Mouse (Mus musculus) neural tube, embryonic 15.5 days (tissue): ENCODE measurements at regions not wholly inside any gene's neighbourhood (a gene's known extent, or its start where the extent isn't known, plus 50 kb on each side); places are given as distances from the start of the nearest gene placed in this dataset.

ENCODE experiments used
- ATAC-seq: fragments of 200-750 bp; cut with Nextera tagmentation; 2 replicates; pipeline ENCODE4 v1.8.0; 2017; ENCODE audit warnings: mild to moderate bottlenecking, moderate TSS enrichment, moderate library complexity; ENCODE audit not compliant: low FRiP score
- H3K27ac ChIP-seq: fragments of 300-500 bp; sonication (generic); replicated peaks from 2 replicates; pipeline ENCODE4 v1.5.1; 2015; ENCODE audit warnings: mild to moderate bottlenecking, inconsistent platforms
- H3K27me3 ChIP-seq: fragments of 300-500 bp; sonication (generic); replicated peaks from 2 replicates; pipeline ENCODE4 v1.6.1; 2015; ENCODE audit warnings: inconsistent platforms
- H3K36me3 ChIP-seq: fragments of 300-500 bp; sonication (generic); 2 replicates; pipeline ENCODE4 v1.6.1; 2015; ENCODE audit warnings: inconsistent platforms
- H3K4me1 ChIP-seq: fragments of 300-500 bp; sonication (generic); 2 replicates; pipeline ENCODE4 v1.6.1; 2015; ENCODE audit warnings: inconsistent platforms
- H3K4me2 ChIP-seq: fragments of 300-500 bp; sonication (generic); 2 replicates; pipeline ENCODE4 v1.6.1; 2015; ENCODE audit warnings: inconsistent platforms, mild to moderate bottlenecking, moderate library complexity
- H3K4me3 ChIP-seq: fragments of 300-500 bp; sonication (generic); replicated peaks from 2 replicates; pipeline ENCODE4 v1.5.1; 2015; ENCODE audit warnings: mild to moderate bottlenecking, inconsistent platforms
- H3K9ac ChIP-seq: fragments of 300-500 bp; sonication (generic); replicated peaks from 2 replicates; pipeline ENCODE4 v1.6.1; 2015; ENCODE audit warnings: mild to moderate bottlenecking, inconsistent platforms
- H3K9me3 ChIP-seq: fragments of 300-500 bp; sonication (generic); replicated peaks from 2 replicates; pipeline ENCODE4 v1.6.1; 2016; ENCODE audit warnings: inconsistent platforms
- WGBS: fragments of 180-500 bp; shearing (Covaris S2); methylation state at CpG from one replicate; pipeline ENCODE4 v1.1.7; 2015; ENCODE audit warnings: mixed read lengths; 5-methylcytosine and 5-hydroxymethylcytosine counted together

DNA sequence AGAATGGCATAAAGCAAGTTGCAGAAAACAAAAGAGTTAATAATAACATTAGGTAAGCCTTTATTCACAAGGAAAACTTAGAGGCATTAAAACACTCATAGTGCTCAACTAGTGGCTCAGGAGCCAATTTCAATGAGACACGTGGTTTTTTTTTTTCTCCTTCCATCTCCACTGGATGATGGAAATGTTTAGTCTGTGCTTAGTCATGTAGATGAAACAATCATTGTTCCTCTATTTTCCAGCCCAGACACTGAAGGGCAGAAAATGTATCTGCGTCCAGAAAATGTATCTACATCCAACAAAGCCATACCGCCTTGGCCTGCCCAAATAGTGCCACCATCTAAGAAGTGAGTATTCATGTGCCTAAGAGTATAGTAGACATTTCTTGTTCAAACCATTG lies 184.0 kb downstream of the Btg1 start:
- 84% methylated on average over 3 of the region's 3 CpGs for WGBS
- H3K4me2 ChIP-seq = no peak overlapping the region
- no peak overlapping the region for H3K9ac ChIP-seq

GRCm38 (mm10) chr10:96804030-96804784 lies 187.4 kb downstream of the Btg1 start:
- H3K4me3 ChIP-seq = no peak overlapping the region
- H3K4me1 ChIP-seq = peaks cover 3% of the 10 kb centered on the region; the same call in 1 of the 2 replicates
- no peaks in the 10 kb centered on the region for H3K27me3 ChIP-seq
- no peaks in the 10 kb centered on the region for H3K9me3 ChIP-seq
- no peak; the same call in 1 of the 2 replicates for ATAC-seq
- H3K27ac ChIP-seq = no peak overlapping the region
- H3K36me3 ChIP-seq = no peaks in the 10 kb centered on the region
- WGBS = 12% methylated on average over 7 of the region's 7 CpGs
- H3K4me2 ChIP-seq = 0 out of 2 replicates have a peak overlapping the region, but pooled peaks have one; percentile 5
- no peak overlapping the region for H3K9ac ChIP-seq

More for the DNA sequence above, 184.0 kb downstream of the Btg1 start:
- Histone ChIP-seq H3K4me1 (peaks cover 3% of the 10 kb centered on the region; the same call in 1 of the 2 replicates), H3K9me3 (no peaks in the 10 kb centered on the region), H3K27ac (no peak overlapping the region), H3K36me3 (no peaks in the 10 kb centered on the region), H3K4me3 (no peak overlapping the region), H3K27me3 (no peaks in the 10 kb centered on the region)
- ATAC-seq = no peak

GRCm38 (mm10) chr10:96806579-96806978 lies 189.8 kb downstream of the Btg1 start:
- WGBS = 73% methylated on average over 7 of the region's 7 CpGs

GRCm38 (mm10) chr10:96821852-96822251 lies 205.0 kb downstream of the Btg1 start:
- Histone ChIP-seq H3K27ac (no peak overlapping the region), H3K4me3 (no peak overlapping the region), H3K9me3 (no peaks in the 10 kb centered on the region), H3K27me3 (no peaks in the 10 kb centered on the region), H3K4me2 (no peak overlapping the region), H3K4me1 (peaks cover 9% of the 10 kb centered on the region; the same call in 1 of the 2 replicates), H3K9ac (no peak overlapping the region), H3K36me3 (no peaks in the 10 kb centered on the region)
- no peak for ATAC-seq
- WGBS = 83% methylated on average over 1 of the region's 1 CpGs

More at GRCm38 (mm10) chr10:96806579-96806978, 189.8 kb downstream of the Btg1 start:
- H3K36me3 ChIP-seq = no peaks in the 10 kb centered on the region
- H3K4me1 ChIP-seq = peaks cover 3% of the 10 kb centered on the region; the same call in 1 of the 2 replicates
- H3K9me3 ChIP-seq = no peaks in the 10 kb centered on the region
- no peaks in the 10 kb centered on the region for H3K27me3 ChIP-seq
- H3K4me3 ChIP-seq = no peak overlapping the region
- ATAC-seq = no peak
- no peak overlapping the region for H3K9ac ChIP-seq
- no peak overlapping the region for H3K27ac ChIP-seq
- H3K4me2 ChIP-seq = no peak overlapping the region

- Histone ChIP-seq H3K9me3 (no peaks in the 10 kb centered on the region), H3K4me1 (peaks cover 9% of the 10 kb centered on the region; the same call in 1 of the 2 replicates), H3K27me3 (no peaks in the 10 kb centered on the region), H3K36me3 (no peaks in the 10 kb centered on the region), H3K4me2 (no peak overlapping the region), H3K27ac (no peak overlapping the region), H3K9ac (no peak overlapping the region), H3K4me3 (no peak overlapping the region)
- 73% methylated on average over 7 of the region's 7 CpGs for WGBS
- no peak for ATAC-seq
Measured at GRCm38 (mm10) chr10:96822344-96823335, 205.8 kb downstream of the Btg1 start.

- ATAC-seq = peak; percentile 70; the same call in 1 of the 2 replicates
- H3K4me1 ChIP-seq = peaks cover 9% of the 10 kb centered on the region; the same call in 1 of the 2 replicates
- 0 out of 2 replicates have a peak overlapping the region, but pooled peaks have one; percentile 4 for H3K4me3 ChIP-seq
- no peaks in the 10 kb centered on the region for H3K36me3 ChIP-seq
- H3K9ac ChIP-seq = no peak overlapping the region
- WGBS = 22% methylated on average over 7 of the region's 7 CpGs
- no peaks in the 10 kb centered on the region for H3K27me3 ChIP-seq
- peak overlapping the region; percentile 31 for H3K4me2 ChIP-seq
- no peak overlapping the region for H3K27ac ChIP-seq
- H3K9me3 ChIP-seq = no peaks in the 10 kb centered on the region
Measured at GRCm38 (mm10) chr10:96826234-96826788, 209.5 kb downstream of the Btg1 start.

- no peak overlapping the region for H3K4me3 ChIP-seq
- H3K4me2 ChIP-seq = no peak overlapping the region
- H3K9ac ChIP-seq = no peak overlapping the region
- no peaks in the 10 kb centered on the region for H3K27me3 ChIP-seq
- H3K9me3 ChIP-seq = no peaks in the 10 kb centered on the region
- 83% methylated on average over 5 of the region's 5 CpGs for WGBS
- no peak overlapping the region for H3K27ac ChIP-seq
- no peaks in the 10 kb centered on the region for H3K36me3 ChIP-seq
- no peak for ATAC-seq
- peaks cover 9% of the 10 kb centered on the region; the same call in 1 of the 2 replicates for H3K4me1 ChIP-seq
Measured at GRCm38 (mm10) chr10:96827971-96828370, 211.2 kb downstream of the Btg1 start.

DNA sequence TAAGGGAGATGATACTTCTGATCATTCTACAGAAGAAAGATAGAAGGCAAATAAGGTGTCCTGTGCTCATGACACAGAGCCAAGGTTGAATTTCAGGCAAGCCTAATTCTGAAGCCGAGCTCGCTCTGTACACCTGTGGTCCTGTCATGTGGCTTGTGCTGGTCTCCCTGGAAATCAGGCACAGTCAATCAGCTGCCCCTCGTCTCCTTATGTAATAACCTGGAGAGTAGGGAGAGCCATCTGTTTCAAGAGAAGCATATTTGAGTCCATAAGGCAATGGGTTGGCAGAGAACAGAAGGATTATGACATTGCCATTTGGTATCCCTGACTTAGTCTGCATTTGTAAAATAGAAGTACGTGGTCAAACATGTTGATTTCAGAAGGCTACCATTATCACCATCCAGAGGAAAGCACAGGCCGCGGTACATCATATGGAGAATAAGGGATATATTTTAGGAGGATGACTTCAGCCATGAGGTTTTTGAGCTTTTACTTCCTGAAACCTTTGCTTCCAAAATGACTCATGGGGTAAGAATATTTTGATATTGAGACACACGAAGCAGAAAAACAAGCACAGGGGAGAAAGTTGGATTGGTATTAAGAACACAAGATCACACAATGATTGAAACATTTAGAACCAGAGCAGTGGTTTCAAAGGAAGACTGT lies 211.9 kb downstream of the Btg1 start:
- no peak for ATAC-seq
- Histone ChIP-seq H3K4me3 (no peak overlapping the region), H3K27me3 (no peaks in the 10 kb centered on the region), H3K9me3 (no peaks in the 10 kb centered on the region), H3K9ac (no peak overlapping the region), H3K36me3 (no peaks in the 10 kb centered on the region), H3K4me1 (peaks cover 9% of the 10 kb centered on the region; the same call in 1 of the 2 replicates), H3K27ac (no peak overlapping the region), H3K4me2 (no peak overlapping the region)
- 80% methylated on average over 7 of the region's 7 CpGs for WGBS

- Histone ChIP-seq H3K9ac (no peak overlapping the region), H3K4me2 (no peak overlapping the region), H3K36me3 (no peaks in the 10 kb centered on the region), H3K27ac (no peak overlapping the region), H3K9me3 (no peaks in the 10 kb centered on the region), H3K27me3 (no peaks in the 10 kb centered on the region), H3K4me1 (peaks cover 6% of the 10 kb centered on the region; the same call in 1 of the 2 replicates), H3K4me3 (no peak overlapping the region)
- no peak for ATAC-seq
- 82% methylated on average over 12 of the region's 12 CpGs for WGBS
Measured at GRCm38 (mm10) chr10:96831071-96831470, 214.3 kb downstream of the Btg1 start.

DNA sequence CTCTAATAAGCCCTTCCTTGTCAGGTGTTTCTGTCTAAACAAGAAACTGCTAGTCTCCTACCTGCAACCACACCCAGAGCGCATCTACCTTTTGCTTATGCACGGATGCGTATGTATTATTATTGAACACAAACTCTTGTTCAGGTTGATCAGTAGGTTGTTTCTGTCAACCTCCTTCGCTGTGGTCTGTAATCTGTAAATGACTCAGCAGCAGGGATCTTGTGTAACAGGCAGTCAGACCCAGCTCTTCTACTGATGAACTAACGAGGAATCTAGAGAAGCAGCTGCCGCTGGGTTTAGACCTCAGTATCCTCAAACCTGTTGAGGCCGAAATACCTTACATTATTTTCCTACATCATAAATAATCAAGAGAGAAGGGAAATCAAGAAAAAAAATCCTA lies 220.4 kb downstream of the Btg1 start:
- ATAC-seq = no peak
- Histone ChIP-seq H3K27me3 (no peaks in the 10 kb centered on the region), H3K27ac (no peak overlapping the region), H3K36me3 (no peaks in the 10 kb centered on the region), H3K4me2 (no peak overlapping the region), H3K4me1 (no peaks in the 10 kb centered on the region), H3K9ac (no peak overlapping the region), H3K4me3 (no peak overlapping the region), H3K9me3 (no peaks in the 10 kb centered on the region)
- WGBS = 93% methylated on average over 7 of the region's 7 CpGs

DNA sequence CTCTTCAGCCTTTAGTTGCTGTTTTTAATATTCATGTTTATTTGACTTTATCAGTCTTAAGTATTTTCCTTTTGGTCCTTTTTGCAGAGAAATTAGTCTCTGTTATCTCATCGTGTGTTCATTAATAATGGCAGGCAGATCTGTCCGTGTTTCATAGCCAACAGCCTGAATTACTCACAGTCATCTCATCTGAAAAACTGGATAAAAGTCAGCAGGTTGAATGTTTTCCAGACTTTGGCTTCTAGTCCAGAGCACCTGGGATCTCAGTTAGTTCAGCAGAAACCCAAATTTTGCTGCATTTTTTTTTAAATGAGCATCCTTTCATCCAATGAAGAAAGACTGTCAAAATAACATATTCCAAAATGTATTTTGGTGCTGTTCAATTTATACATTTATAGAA lies 224.3 kb downstream of the Btg1 start:
- no peaks in the 10 kb centered on the region for H3K27me3 ChIP-seq
- 93% methylated on average over 2 of the region's 2 CpGs for WGBS

More for the DNA sequence above, 224.3 kb downstream of the Btg1 start:
- no peak for ATAC-seq
- Histone ChIP-seq H3K4me1 (no peaks in the 10 kb centered on the region), H3K9ac (no peak overlapping the region), H3K4me2 (no peak overlapping the region), H3K36me3 (no peaks in the 10 kb centered on the region), H3K9me3 (no peaks in the 10 kb centered on the region), H3K4me3 (no peak overlapping the region), H3K27ac (no peak overlapping the region)
